Mouse (Mus musculus) spleen, adult 2 months (tissue): ENCODE measurements around the gene Tgtp2.

Source experiments
- CTCF ChIP-seq: fragments of 200-500 bp; IDR thresholded peaks from 2 replicates; pipeline ENCODE4 v1.5.1; 2011; ENCODE audit warnings: mild to moderate bottlenecking, inconsistent platforms; ENCODE audit not compliant: insufficient read depth, insufficient read length, insufficient replicate concordance; ENCODE audit errors: extremely low read depth
- POLR2A ChIP-seq: fragments of 200-500 bp; IDR thresholded peaks from 2 replicates; pipeline ENCODE4 v1.6.1; 2011; ENCODE audit warnings: low read depth, low read length, inconsistent platforms

- TF ChIP-seq CTCF (no peak), POLR2A (no peak)
These were observed 27.2 kb upstream of the Tgtp2 start for GRCm38 (mm10) chr11:49091171-49091570.
